Mouse (Mus musculus) forebrain, embryonic 11.5 days (tissue): ENCODE data around the gene Rap1b. TPM values are rescaled to one million over a fixed set of nuclear protein-coding genes. Genes with fewer than 3 reads are reported as not detected.

ENCODE experiments used
- ATAC-seq: fragments of 200-750 bp; cut with Nextera tagmentation; replicated peaks from 2 replicates; pipeline ENCODE4 v1.8.0; 2017; ENCODE audit warnings: moderate TSS enrichment; ENCODE audit not compliant: low FRiP score
- DNase-seq: peaks from one replicate; pipeline ENCODE4 v3.0.0-alpha.2; 2017; ENCODE audit warnings: low spot score
- H3K27ac ChIP-seq: fragments of 300-500 bp; sonication (generic); 2 replicates; pipeline ENCODE4 v1.5.1; 2014; ENCODE audit warnings: low read depth, low read length
- H3K27me3 ChIP-seq: fragments of 300-500 bp; sonication (generic); 2 replicates; pipeline ENCODE4 v1.6.1; 2014; ENCODE audit warnings: mild to moderate bottlenecking, low read length, mixed read lengths; ENCODE audit not compliant: control insufficient read depth, insufficient read depth
- H3K36me3 ChIP-seq: fragments of 300-500 bp; sonication (generic); 2 replicates; pipeline ENCODE4 v1.6.1; 2014; ENCODE audit warnings: mild to moderate bottlenecking, low read length, moderate library complexity, mixed read lengths; ENCODE audit not compliant: control insufficient read depth, insufficient read depth
- H3K4me1 ChIP-seq: fragments of 300-500 bp; sonication (generic); replicated peaks from 2 replicates; pipeline ENCODE4 v1.6.1; 2014; ENCODE audit warnings: low read length, mixed read lengths; ENCODE audit not compliant: control insufficient read depth, insufficient read depth
- H3K4me2 ChIP-seq: fragments of 300-500 bp; sonication (generic); 2 replicates; pipeline ENCODE4 v1.6.1; 2014; ENCODE audit warnings: low read depth, mild to moderate bottlenecking, low read length, moderate library complexity, mixed read lengths; ENCODE audit not compliant: severe bottlenecking
- H3K4me3 ChIP-seq: fragments of 300-500 bp; sonication (generic); 2 replicates; pipeline ENCODE4 v1.5.1; 2014; ENCODE audit warnings: low read depth, low read length
- H3K9ac ChIP-seq: fragments of 300-500 bp; sonication (generic); 2 replicates; pipeline ENCODE4 v1.6.1; 2014; ENCODE audit warnings: low read length
- H3K9me3 ChIP-seq: fragments of 300-500 bp; sonication (generic); 2 replicates; pipeline ENCODE4 v1.6.1; 2016; ENCODE audit warnings: low read length, mixed read lengths; ENCODE audit not compliant: control insufficient read depth
- WGBS: fragments of 180-500 bp; shearing (Covaris S2); extraction: QIAGEN DNeasy Blood & Tissue Kit; methylation state at CpG from one replicate; pipeline ENCODE4 v1.1.7; 2014; 5-methylcytosine and 5-hydroxymethylcytosine counted together
- polyA plus RNA-seq: library from polyadenylated mRNA; unstranded; fragments of >200 nt; fragmentation: Nextera tagmentation; extraction: Ambion mirVana; gene quantifications from 2 replicates; pipeline ENCODE4 v1.2.1, GENCODE M21; 2014

Gene Rap1b
- polyA plus RNA-seq, 1 experiment from 2014 or later: 156 TPM

DNA sequence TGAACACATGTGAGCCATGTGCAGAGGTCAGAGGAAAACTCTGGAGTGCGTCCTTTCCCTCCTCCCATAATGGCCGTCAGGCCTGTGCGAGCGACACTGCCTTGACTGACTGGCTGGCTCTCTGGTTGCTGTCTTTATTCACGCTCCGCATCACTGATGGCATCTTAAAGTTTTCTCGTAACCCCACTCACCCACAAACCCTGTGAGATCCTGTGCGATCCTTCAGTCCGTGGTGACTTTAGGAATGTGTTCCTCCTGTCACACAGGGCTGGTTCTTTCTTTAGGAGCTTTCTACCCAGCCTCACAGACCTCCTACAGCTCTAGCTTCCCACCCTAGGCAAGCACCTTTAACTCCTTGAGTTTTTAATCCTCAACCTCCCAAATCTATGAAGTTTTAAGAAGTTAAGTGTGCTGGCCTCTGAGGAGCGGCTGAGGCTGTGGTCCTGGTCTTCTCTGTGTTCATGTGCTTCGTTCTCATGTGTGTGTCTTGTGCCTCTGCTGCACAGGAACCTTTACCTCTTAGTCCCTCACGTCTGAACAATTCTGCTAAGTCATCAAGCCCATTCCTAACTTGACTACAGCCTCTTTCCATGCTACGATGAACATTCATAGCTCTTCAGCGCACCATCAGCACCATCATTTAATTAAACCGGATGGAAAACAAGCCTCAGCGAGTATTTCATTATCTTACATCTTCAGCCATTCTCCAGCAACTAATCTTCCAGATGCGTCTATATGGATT, 73.3 kb downstream of the Rap1b start:
- ATAC-seq (no peak), DNase-seq (peak; percentile 4)
- 91% methylated on average over 17 of the region's 17 CpGs for WGBS
- no peak overlapping the region for H3K4me2 ChIP-seq
- no peak overlapping the region for H3K4me3 ChIP-seq
- H3K9ac ChIP-seq: no peak overlapping the region
- H3K9me3 ChIP-seq: no peaks in the 10 kb centered on the region
- no peaks in the 10 kb centered on the region; the same call in 1 of the 2 replicates for H3K36me3 ChIP-seq
- H3K27me3 ChIP-seq: no peaks in the 10 kb centered on the region
- H3K4me1 ChIP-seq: no peaks in the 10 kb centered on the region
- H3K27ac ChIP-seq: no peak overlapping the region

DNA sequence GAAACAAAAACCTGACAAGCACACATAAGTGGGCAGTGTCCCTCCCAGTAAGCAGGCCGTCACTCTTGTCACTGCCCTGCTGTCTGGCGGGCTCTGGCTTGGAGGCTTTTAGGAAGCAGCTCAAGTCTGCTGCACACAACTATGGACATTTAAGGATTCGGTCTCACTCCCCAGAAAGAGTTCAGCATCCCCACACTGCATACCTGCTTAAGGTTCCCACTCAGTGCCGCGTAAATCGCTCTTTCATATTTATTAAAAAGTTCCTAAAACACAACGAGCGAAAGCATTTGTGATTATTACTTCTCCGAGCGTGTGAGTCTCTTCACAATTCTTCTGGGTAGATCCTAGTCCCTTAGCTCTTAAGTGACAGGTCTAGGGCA, 74.7 kb downstream of the Rap1b start:
- H3K9me3 ChIP-seq: no peaks in the 10 kb centered on the region
- no peaks in the 10 kb centered on the region for H3K4me1 ChIP-seq
- no peaks in the 10 kb centered on the region; the same call in 1 of the 2 replicates for H3K36me3 ChIP-seq
- no peak overlapping the region for H3K9ac ChIP-seq
- H3K4me2 ChIP-seq: no peak overlapping the region
- WGBS: 96% methylated on average over 10 of the region's 10 CpGs
- H3K27me3 ChIP-seq: no peaks in the 10 kb centered on the region
- DNase-seq (no peak), ATAC-seq (no peak)
- no peak overlapping the region for H3K27ac ChIP-seq
- no peak overlapping the region for H3K4me3 ChIP-seq

DNA sequence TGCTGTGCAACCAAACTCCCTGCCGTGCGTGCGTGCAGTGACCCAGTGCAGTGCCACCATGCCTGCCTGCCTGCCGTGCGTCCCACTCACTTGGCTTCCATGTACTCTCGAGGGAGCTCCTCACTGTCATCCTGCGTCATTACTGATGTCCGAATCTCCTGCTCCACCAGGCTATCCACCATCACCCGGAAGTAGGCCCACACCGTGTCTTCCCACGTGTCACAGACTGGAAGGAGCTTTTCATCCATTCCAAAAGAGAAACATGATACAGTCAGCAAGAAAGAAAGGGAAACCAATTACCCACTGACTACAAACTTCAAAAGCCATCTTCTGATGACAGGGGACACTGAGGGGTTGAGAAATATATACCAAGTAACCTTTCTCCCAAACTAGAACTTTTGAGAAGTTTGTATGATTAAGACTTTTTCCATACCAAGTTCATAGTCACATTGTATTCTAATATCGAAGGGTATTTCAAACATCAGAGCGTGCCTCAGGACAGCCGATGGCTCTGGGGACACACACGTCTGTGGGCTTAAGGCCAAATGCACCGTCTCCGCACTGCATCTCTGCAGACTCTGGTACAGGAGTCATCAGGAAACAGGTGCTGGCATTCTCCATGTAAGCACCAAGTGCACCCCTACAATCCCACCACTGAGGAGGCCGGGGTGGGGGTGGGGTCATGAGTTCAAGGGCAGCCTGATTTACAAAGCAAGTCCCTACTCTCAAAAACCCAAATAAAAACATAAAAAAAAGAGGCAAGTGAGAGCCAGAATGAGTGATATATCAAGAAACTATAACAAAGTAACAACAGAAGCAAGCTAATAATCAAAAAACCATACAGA, 75.3 kb downstream of the Rap1b start:
- 94% methylated on average over 18 of the region's 18 CpGs for WGBS
- peaks cover 3% of the 10 kb centered on the region; the same call in 1 of the 2 replicates for H3K36me3 ChIP-seq
- no peaks in the 10 kb centered on the region for H3K9me3 ChIP-seq
- H3K9ac ChIP-seq: no peak overlapping the region
- DNase-seq (no peak), ATAC-seq (no peak)
- H3K27me3 ChIP-seq: no peaks in the 10 kb centered on the region
- no peaks in the 10 kb centered on the region for H3K4me1 ChIP-seq
- no peak overlapping the region for H3K4me3 ChIP-seq
- no peak overlapping the region for H3K27ac ChIP-seq
- H3K4me2 ChIP-seq: no peak overlapping the region

DNA sequence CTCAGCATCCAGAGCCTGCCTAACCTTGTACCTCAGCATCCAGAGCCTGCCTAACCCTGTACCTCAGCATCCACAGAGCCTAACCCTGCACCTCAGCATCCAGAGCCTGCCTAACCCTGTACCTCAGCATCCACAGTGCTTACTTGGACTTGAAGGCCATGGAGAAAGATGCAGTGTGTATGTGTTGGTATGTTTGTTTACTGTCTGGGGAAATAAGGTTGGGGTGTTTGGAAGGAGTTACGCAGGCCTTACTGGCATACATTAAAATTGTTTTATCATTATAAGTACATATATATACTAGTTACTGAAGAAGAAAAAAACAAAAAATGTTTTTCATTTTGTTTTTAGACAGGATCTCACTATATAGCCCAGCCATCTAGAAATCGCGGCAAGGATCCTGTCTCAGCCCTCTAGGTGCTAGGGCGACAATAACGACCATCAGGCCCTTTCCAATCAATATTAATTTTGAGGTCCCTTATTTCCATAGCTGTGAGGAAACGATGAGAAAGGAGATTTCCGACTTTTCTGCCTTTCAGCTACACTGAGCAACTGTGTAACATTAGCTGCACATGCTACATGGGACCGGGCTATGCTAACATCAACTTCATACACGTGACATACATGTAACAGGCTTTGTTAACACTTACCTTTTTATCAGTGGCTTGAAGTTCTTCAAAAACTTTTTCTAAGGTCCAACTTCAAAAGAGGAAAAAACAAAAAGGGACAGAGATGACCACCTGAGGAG, 76.1 kb downstream of the Rap1b start:
- DNase-seq: no peak
- H3K36me3 ChIP-seq: peaks cover 5% of the 10 kb centered on the region; the same call in 1 of the 2 replicates
- no peak for ATAC-seq
- H3K27me3 ChIP-seq: no peaks in the 10 kb centered on the region
- H3K4me1 ChIP-seq: no peaks in the 10 kb centered on the region
- WGBS: 92% methylated on average over 9 of the region's 9 CpGs
- no peak overlapping the region for H3K4me2 ChIP-seq
- H3K9ac ChIP-seq: no peak overlapping the region
- no peak overlapping the region for H3K27ac ChIP-seq
- no peaks in the 10 kb centered on the region for H3K9me3 ChIP-seq
- H3K4me3 ChIP-seq: no peak overlapping the region

DNA sequence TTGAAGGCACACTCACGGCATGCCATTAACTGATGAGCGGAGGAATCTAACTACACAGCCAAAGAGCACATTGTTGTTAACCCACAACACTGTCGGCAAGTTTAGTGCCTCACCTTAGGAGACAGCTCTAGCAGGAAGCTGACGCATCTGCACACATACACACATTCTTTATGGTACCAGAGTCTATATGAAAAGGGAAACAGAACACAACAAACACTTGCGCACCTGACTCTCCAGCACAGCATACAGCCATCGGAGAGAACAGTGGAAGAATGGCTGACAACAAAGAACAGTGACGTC, 77.7 kb downstream of the Rap1b start:
- Histone ChIP-seq H3K4me3 (no peak overlapping the region), H3K9ac (no peak overlapping the region), H3K27ac (no peak overlapping the region), H3K4me1 (no peaks in the 10 kb centered on the region), H3K27me3 (no peaks in the 10 kb centered on the region), H3K36me3 (peaks cover 5% of the 10 kb centered on the region; the same call in 1 of the 2 replicates), H3K9me3 (no peaks in the 10 kb centered on the region), H3K4me2 (no peak overlapping the region)
- ATAC-seq (no peak), DNase-seq (no peak)
- 88% methylated on average over 7 of the region's 7 CpGs for WGBS

DNA sequence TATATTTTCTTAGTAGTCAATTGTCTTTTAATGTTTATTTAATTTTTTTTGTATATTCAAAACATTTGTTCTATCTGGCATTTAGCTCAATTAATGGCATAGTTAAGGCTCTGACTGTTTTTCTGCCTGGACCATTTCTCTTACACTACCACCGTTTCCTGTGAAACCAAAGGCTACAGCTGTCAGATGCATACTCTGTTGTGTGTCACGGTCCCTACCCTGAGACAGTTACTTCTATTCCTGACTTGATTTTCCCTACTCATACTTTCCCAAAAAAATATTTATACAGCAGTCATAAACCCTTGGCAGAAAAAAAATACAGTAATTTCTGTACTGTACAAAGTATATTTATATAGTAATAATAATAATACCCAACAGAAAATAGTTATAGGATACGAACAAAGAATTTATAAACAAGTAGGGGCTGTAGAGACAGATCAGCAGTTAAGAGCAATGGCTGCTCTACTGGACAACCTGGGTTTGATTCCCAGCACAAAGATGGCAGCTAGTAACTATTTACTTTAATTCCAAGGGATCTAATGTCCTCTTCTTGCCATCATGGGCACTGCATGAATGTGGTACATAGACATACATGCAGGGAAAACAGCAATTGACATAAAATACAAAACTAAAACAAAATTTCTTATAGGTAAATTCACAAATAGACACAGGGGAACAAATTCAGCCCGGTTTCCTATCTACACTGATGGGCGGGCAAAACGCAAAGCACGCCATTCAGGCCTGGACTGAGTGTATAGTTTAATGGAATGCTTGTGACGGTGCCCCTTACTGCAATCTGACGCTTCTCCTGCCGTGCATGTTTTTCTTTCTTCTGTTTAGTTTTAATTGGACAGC, 78.3 kb downstream of the Rap1b start:
- H3K4me2 ChIP-seq: no peak overlapping the region
- 87% methylated on average over 10 of the region's 10 CpGs for WGBS
- no peak overlapping the region for H3K9ac ChIP-seq
- H3K4me1 ChIP-seq: no peaks in the 10 kb centered on the region
- ATAC-seq (no peak), DNase-seq (no peak)
- H3K4me3 ChIP-seq: no peak overlapping the region
- H3K36me3 ChIP-seq: peaks cover 5% of the 10 kb centered on the region; the same call in 1 of the 2 replicates
- no peaks in the 10 kb centered on the region for H3K27me3 ChIP-seq
- no peaks in the 10 kb centered on the region for H3K9me3 ChIP-seq
- no peak overlapping the region for H3K27ac ChIP-seq

DNA sequence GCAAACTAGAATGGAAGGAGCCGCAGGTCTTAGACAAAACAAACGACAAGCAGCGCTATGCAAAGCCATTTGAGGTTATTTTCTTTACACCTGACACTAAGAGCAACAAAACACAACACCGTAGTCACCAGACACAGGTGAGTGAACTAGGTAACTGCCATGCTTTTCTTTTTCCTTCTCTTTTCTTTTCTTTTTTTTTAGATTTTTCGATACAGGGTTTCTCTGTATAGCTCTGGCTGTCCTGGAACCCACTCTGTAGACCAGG, 79.0 kb downstream of the Rap1b start:
- Histone ChIP-seq H3K4me2 (no peak overlapping the region), H3K9me3 (no peaks in the 10 kb centered on the region), H3K9ac (no peak overlapping the region), H3K36me3 (peaks cover 5% of the 10 kb centered on the region; the same call in 1 of the 2 replicates), H3K27me3 (no peaks in the 10 kb centered on the region), H3K4me1 (no peaks in the 10 kb centered on the region), H3K4me3 (no peak overlapping the region), H3K27ac (no peak overlapping the region)
- DNase-seq: no peak
- WGBS: 95% methylated on average over 5 of the region's 5 CpGs
- ATAC-seq: no peak
